Mouse (Mus musculus) small intestine, adult 10 weeks (tissue): Measurements from ENCODE around the gene Gm17654. TPM values are rescaled to one million over a fixed set of nuclear protein-coding genes. Genes with fewer than 3 reads are reported as not detected.

Experiments used
- polyA plus RNA-seq: library from polyadenylated mRNA; stranded (reverse); fragments of 350-450 nt; fragmentation: Illumina TruSeq; extraction: RNeasy Lipid Tissue Mini Kit (QIAGEN cat#74804); gene quantifications from one replicate; pipeline ENCODE4 v1.2.3, GENCODE M21; 2014; ENCODE audit warnings: low replicate concordance

Gm17654 gene
- not detected for polyA plus RNA-seq

DNA sequence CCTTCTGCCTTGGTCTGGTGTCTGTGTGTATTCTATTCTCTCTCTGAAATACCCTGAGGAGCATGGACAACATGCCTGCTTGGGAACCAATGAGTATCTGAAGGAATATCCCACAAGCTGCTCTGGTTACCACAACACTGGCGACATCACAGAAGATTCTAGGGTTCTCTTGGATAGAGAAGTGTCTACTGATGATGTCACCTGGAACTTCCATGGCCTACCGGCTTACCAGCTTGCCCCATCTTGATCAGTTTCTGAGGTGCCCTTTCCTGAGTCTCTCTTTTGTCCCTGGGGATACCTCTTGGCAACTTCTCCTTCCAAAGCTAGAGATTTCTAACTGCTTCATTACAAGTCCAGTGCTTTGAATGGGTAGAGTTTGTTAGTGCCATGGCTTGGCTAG is at the start of gene Gm17654:
Gm17654 (minus strand) TSS at position 101 of the 400 bp plus-strand sequence.

GRCm38 (mm10) chr14:43607913-43608312 is 29.0 kb upstream of the Gm17654 start, which contains the start of gene Gm10375:
TSS of gene Gm10375 (minus strand) at chr14:43608013.

DNA sequence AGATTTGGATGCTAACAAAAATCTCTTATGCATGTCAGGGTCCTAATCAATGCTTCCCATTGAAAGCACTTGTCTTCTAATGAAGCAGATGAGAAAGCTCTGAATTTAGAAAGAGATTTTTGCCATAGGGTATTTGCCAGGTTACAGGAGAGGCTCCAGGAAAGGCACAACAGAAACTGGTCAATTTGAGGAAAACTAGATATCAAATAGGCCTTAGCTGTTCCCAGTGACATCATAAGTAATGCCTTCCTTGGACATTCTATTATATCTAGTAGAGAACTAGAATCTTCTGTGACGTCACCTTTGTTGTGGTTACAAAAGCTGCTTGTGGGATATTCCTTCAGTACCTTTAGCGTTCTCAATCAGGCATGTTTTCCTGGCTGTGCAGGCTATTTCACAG is 35.7 kb downstream of the Gm17654 start, which contains the start of gene Gm5799:
Gm5799 (plus strand) TSS at position 301 of the 400 bp plus-strand sequence.

Other genes starting within 250 kb of the Gm17654 start
- gene 1700001F09Rik, start 231.3 kb downstream of the Gm17654 start, polyA plus RNA-seq: not detected
- not detected for gene Gm8138, start 162.8 kb downstream of the Gm17654 start, polyA plus RNA-seq
- gene Gm5799, start 35.6 kb downstream of the Gm17654 start, polyA plus RNA-seq: not detected
- not detected for gene Gm10375, start 28.9 kb upstream of the Gm17654 start, polyA plus RNA-seq
- gene Gm8165, start 98.1 kb upstream of the Gm17654 start, polyA plus RNA-seq: not detected
- gene Gm7324, start 118.7 kb upstream of the Gm17654 start, polyA plus RNA-seq: 4.5 TPM
- gene Gm16506, start 148.3 kb upstream of the Gm17654 start, polyA plus RNA-seq: not detected
- gene Gm6526, start 168.7 kb upstream of the Gm17654 start, polyA plus RNA-seq: not detected
- not detected for gene Gm8180, start 205.6 kb upstream of the Gm17654 start, polyA plus RNA-seq